Mouse (Mus musculus): ENCODE measurements around the gene Abcb10.

- TF ChIP-seq CTCF (conservative IDR thresholded peaks at IDR 0.05; ENCODE audit: low read length) (no peak), NANOG (IDR thresholded peaks at IDR 0.05; ENCODE audit: borderline replicate concordance, low read length) (no peak), POU5F1 (IDR thresholded peaks at IDR 0.05; ENCODE audit: borderline replicate concordance, low read length) (no peak)
Observed at GRCm38 (mm10) chr8:123990277-123991049, 7.5 kb upstream of the Abcb10 start.
